Mouse (Mus musculus) C2C12 (cell line): ENCODE measurements around the gene Pim1. TPM values are rescaled to one million over a fixed set of nuclear protein-coding genes. Genes with fewer than 3 reads are reported as not detected.
"Not testable (repeated sequence)": the region's sequence is repeated elsewhere in the genome, so short reads cannot be mapped to it uniquely, and the experiment has no call there.

Experiments
- H3K27me3 ChIP-seq: one replicate; pipeline ENCODE4 v1.6.1; 2011; ENCODE audit not compliant: control insufficient read depth, insufficient read depth, insufficient read length
- H3K36me3 ChIP-seq: one replicate; pipeline ENCODE4 v1.6.1; 2011; ENCODE audit not compliant: control insufficient read depth, insufficient read depth
- H3K4me3 ChIP-seq: one replicate; pipeline ENCODE4 v1.5.1; 2011; ENCODE audit warnings: mild to moderate bottlenecking, control low read depth; ENCODE audit not compliant: poor library complexity, insufficient read depth, severe bottlenecking
- H3K79me2 ChIP-seq: one replicate; pipeline ENCODE4 v1.6.1; 2011; ENCODE audit not compliant: control insufficient read depth, insufficient read depth
- H3K79me3 ChIP-seq: one replicate; pipeline ENCODE4 v1.6.1; 2011; ENCODE audit warnings: low read depth, control low read depth
- H3ac ChIP-seq: one replicate; pipeline ENCODE3; 2011; ENCODE audit warnings: low read depth; ENCODE audit not compliant: control insufficient read depth, insufficient read length
- CEBPB ChIP-seq: IDR thresholded peaks from one replicate; pipeline ENCODE4 v1.6.1; 2011; ENCODE audit warnings: low read depth, mild to moderate bottlenecking, control low read depth, moderate library complexity
- CTCF ChIP-seq: IDR thresholded peaks from one replicate; pipeline ENCODE4 v1.5.1; 2011; ENCODE audit not compliant: control insufficient read depth, insufficient read depth, insufficient read length
- FOSL1 ChIP-seq: IDR thresholded peaks from one replicate; pipeline ENCODE4 v1.8.0; 2011; ENCODE audit warnings: mild to moderate bottlenecking, low read length; ENCODE audit not compliant: poor library complexity, insufficient read depth, severe bottlenecking
- MAX ChIP-seq: IDR thresholded peaks from one replicate; pipeline ENCODE4 v1.6.1; 2011; ENCODE audit warnings: mild to moderate bottlenecking, control low read depth
- MYOD1 ChIP-seq: IDR thresholded peaks from one replicate; pipeline ENCODE4 v1.6.1; 2011; ENCODE audit warnings: low read depth; ENCODE audit not compliant: control insufficient read depth, insufficient read length
- MYOG ChIP-seq: IDR thresholded peaks from one replicate; pipeline ENCODE4 v1.6.1; 2011; ENCODE audit not compliant: control insufficient read depth, insufficient read length; ENCODE audit errors: extremely low read depth
- USF1 ChIP-seq: IDR thresholded peaks from one replicate; pipeline ENCODE4 v1.6.1; 2011; ENCODE audit warnings: low read depth, mild to moderate bottlenecking, control low read depth, moderate library complexity
- polyA plus RNA-seq: library from polyadenylated mRNA; unstranded; fragments of >200 nt; fragmentation: generic; extraction: Trizol; gene quantifications from one replicate; pipeline ENCODE4 v1.2.1, GENCODE M21; 2012; ENCODE audit warnings: missing spikeins

Pim1 gene
- polyA plus RNA-seq, 1 experiment = 4.8 TPM

DNA sequence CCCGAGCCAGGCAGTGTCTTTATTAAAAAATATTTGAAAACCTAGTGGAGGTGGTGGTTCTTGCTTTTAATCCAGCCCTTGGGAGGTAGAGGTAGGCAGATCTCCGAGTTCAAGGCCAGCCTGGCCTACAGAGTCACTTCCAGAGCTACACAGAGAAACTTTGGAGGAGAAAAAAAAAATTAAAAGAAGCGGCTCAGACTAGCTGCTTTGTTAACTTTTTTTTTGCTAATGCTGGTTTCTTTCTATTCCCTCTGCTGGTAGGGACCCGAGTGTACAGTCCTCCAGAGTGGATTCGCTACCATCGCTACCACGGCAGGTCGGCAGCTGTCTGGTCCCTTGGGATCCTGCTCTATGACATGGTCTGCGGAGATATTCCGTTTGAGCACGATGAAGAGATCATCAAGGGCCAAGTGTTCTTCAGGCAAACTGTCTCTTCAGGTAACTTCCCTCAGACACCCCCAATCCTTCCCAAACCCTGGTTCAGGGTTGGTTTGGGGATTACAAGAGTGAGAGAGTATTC lies 3.0 kb downstream of the Pim1 start:
- Histone ChIP-seq H3K36me3 (peaks cover 10% of the 10 kb centered on the region), H3ac (no peak overlapping the region), H3K79me2 (peaks cover 13% of the 10 kb centered on the region), H3K27me3 (no peaks in the 10 kb centered on the region), H3K79me3 (peaks cover 5% of the 10 kb centered on the region), H3K4me3 (no peak overlapping the region)
- TF ChIP-seq MYOD1 (no peak), CEBPB (no peak), MAX (no peak), USF1 (no peak), FOSL1 (no peak)

DNA sequence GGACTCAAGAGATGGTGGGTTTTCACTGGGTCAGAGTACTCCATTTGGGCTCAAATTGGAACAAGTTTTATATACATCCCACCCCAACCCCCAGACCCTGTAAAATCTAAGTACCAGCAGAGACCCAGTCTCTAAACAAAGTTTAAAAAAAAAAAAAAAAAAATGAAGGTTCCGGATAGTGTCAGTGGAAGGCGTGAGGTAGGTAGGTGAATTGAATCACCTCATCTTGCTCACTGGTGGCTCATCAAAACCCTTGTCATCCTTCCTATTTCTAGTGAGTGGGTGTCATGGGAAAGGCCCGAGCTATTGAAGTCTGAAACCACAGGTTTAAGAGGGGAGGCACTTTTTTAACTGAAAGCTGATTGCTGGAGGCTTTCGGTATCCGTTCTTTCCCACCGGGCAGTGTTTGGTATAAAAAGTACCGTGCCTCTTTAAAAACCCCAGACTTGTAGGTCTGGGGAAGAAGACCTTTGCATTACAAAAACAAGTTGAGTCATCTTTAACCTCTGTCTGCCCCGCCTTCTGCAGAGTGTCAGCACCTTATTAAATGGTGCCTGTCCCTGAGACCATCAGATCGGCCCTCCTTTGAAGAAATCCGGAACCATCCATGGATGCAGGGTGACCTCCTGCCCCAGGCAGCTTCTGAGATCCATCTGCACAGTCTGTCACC lies 3.6 kb downstream of the Pim1 start:
- H3K27me3 ChIP-seq = no peaks in the 10 kb centered on the region
- H3K4me3 ChIP-seq = no peak overlapping the region
- TF ChIP-seq USF1 (no peak), CEBPB (no peak), MYOD1 (no peak), FOSL1 (no peak), MAX (no peak), MYOG (no peak), CTCF (no peak)
- H3K79me3 ChIP-seq = peaks cover 5% of the 10 kb centered on the region
- H3ac ChIP-seq = no peak overlapping the region
- H3K79me2 ChIP-seq = peaks cover 13% of the 10 kb centered on the region
- peaks cover 10% of the 10 kb centered on the region for H3K36me3 ChIP-seq

DNA sequence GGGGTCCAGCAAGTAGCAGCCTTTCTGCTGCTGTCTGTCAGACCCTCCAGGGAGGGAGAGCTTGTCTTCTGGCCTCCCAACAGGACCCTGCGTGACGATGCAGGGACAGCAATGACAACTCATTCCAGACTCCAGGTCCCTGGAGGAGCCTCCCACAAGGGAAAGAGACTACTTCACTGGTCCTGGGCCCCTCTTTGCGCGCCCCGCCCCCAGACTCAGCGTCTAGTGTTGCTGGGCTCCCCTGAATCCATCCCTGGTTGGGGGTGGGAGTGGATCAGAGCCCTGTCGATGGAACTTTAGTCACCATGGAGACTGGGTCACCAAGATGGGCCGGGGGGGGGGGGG lies 4.2 kb downstream of the Pim1 start:
- no peak overlapping the region for H3K4me3 ChIP-seq
- H3K27me3 ChIP-seq = no peaks in the 10 kb centered on the region

DNA sequence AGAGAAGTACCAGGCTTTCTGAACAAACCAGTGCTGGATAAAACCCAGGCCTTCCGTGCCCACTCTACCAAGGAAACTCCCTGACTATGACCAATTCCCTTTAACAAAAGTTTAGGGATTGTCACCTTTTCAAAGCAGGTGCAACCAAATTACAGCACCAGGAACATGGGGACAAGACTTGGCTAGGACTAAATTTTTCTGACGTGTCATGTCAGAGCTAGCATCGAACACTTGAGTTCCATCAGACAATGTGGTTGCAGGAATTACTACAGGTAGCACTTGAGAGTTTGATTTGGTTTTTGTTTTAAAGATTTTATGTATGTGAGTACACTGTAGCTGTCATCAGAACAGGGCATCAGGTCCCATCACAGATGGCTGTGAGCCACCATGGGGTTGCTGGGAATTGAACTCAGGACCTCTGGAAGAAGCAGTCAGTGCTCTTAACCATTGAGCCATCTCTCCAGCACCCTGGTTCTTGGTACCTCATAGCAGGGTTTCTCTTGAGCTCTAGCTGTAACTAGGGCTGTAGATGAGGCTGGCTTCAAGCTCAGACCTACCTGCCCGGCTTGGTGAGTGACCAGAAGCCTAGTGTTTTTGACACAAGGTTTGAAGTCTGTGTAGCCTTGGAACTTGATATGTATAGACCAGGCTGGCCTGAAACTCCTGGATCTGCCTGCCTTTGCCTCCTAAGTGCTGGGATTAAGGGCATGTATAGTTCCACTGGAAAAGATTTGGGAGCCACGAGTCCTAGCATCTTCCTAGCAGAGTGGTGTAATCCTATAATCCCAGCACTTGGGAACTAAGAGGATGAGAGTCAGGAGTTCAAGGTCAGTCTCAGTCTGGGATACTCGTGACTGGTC lies 5.9 kb downstream of the Pim1 start:
- Histone ChIP-seq H3K79me3 (peaks cover 2% of the 10 kb centered on the region), H3K4me3 (no peak overlapping the region), H3K79me2 (peaks cover 8% of the 10 kb centered on the region), H3K27me3 (no peaks in the 10 kb centered on the region), H3ac (no peak overlapping the region), H3K36me3 (peaks cover 10% of the 10 kb centered on the region)
- TF ChIP-seq MYOG (no peak), USF1 (no peak), MAX (no peak), CTCF (no peak), FOSL1 (no peak), CEBPB (no peak), MYOD1 (no peak)

More for the DNA sequence above, 4.2 kb downstream of the Pim1 start:
- H3K36me3 ChIP-seq = peaks cover 10% of the 10 kb centered on the region
- peaks cover 5% of the 10 kb centered on the region for H3K79me3 ChIP-seq
- H3K79me2 ChIP-seq = peaks cover 13% of the 10 kb centered on the region
- TF ChIP-seq CEBPB (no peak), MYOG (no peak), MYOD1 (no peak), FOSL1 (no peak), MAX (no peak), USF1 (no peak), CTCF (no peak)
- H3ac ChIP-seq = no peak overlapping the region

- peaks cover 7% of the 10 kb centered on the region for H3K79me2 ChIP-seq
Measured at GRCm38 (mm10) chr17:29497071-29497354, 6.5 kb downstream of the Pim1 start.

DNA sequence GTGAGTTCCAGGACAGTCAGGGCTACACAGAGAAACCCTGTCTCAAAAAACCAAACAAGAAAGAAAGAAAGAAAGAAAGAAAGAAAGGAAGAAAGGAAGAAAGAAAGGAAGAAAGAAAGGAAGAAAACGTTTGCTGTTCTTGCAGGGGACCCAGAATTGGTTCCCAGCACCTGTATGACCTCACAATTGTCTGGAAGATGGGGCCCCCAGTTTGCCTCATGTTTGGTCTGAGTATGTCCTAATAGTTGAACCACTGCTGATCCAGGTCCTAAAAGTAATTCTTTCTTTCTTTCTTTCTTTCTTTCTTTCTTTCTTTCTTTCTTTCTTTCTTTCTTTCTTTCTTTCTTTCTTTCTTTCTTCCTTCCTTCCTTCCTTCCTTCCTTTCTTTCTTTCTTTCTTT lies 6.9 kb downstream of the Pim1 start:
- H3K79me2 ChIP-seq = not testable (repeated sequence)
- peaks cover 10% of the 10 kb centered on the region for H3K36me3 ChIP-seq

More at GRCm38 (mm10) chr17:29497071-29497354, 6.5 kb downstream of the Pim1 start:
- no peak overlapping the region for H3ac ChIP-seq
- H3K4me3 ChIP-seq = no peak overlapping the region
- peaks cover 2% of the 10 kb centered on the region for H3K79me3 ChIP-seq
- H3K36me3 ChIP-seq = peaks cover 10% of the 10 kb centered on the region
- TF ChIP-seq CTCF (no peak), FOSL1 (no peak), MAX (no peak), USF1 (no peak)
- no peaks in the 10 kb centered on the region for H3K27me3 ChIP-seq

More for the DNA sequence above, 6.9 kb downstream of the Pim1 start:
- not testable (repeated sequence) for H3ac ChIP-seq, H3K79me3 ChIP-seq, H3K4me3 ChIP-seq, H3K27me3 ChIP-seq
